ENCODE assay signal across 35 mouse cellular contexts in the genomic region with DNA sequence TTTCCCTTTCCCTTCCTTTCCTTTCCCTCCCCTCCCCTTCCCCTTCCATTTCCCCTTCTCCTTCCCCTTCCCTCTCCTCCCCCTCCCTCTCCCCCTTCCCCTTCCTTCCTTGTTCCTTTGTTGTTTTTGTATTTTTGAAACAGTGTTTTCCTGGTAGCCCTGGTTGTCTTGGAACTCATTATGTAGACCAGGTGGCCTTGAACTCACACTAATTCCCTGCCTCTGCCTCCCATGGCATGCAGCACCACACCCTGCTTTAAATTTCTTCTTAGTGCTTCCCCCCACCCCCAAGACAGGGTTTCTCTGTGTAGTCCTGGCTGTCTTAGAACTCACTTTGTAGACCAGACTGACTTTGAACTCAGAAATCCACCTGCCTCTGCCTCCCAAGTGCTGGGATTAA.
"Had no signal": no experiment of that assay in that cellular context is flagged by ENCODE, and none has a peak within 500 bp of the region (broad histone marks: within the 10 kb centered on the region; RNA-seq: fewer than 3 reads in every experiment).

No protein-coding gene starts in this region.

- DNase-seq: heart, postnatal 10 days; heart, postnatal 14 days; heart, postnatal 4 days; kidney, adult 11 months; kidney, adult 18-20 months; kidney, adult 2 months; kidney, adult 8-10 months; kidney, adult 9 months; kidney, postnatal 10 days; kidney, postnatal 14 days; kidney, postnatal 25 days; kidney, postnatal 36 days; kidney, postnatal 4 days; layer of hippocampus, adult 9-11 months; layer of hippocampus, postnatal 36 days had no signal

- H3K4me2 ChIP-seq: heart, embryonic 11.5 days; heart, embryonic 12.5 days; heart, embryonic 13.5 days; heart, embryonic 15.5 days; hindbrain, embryonic 12.5 days; hindbrain, embryonic 13.5 days; hindbrain, embryonic 14.5 days; hindbrain, embryonic 15.5 days; intestine, embryonic 15.5 days; kidney, embryonic 15.5 days had no signal

- H3K9ac ChIP-seq: heart, embryonic 12.5 days; heart, embryonic 13.5 days; heart, embryonic 15.5 days; hindbrain, embryonic 12.5 days; hindbrain, embryonic 13.5 days; hindbrain, embryonic 14.5 days; hindbrain, embryonic 15.5 days; intestine, embryonic 15.5 days; kidney, embryonic 15.5 days had no signal

- H3K4me1 ChIP-seq: heart, embryonic 10.5 days; hindbrain, embryonic 10.5 days; hindbrain, embryonic 12.5 days; hindbrain, embryonic 13.5 days; hindbrain, embryonic 15.5 days; intestine, embryonic 15.5 days; kidney, embryonic 15.5 days had no signal

- H3K4me3 ChIP-seq: heart, embryonic 10.5 days; heart, embryonic 12.5 days; heart, embryonic 13.5 days; heart, embryonic 15.5 days; hindbrain, embryonic 10.5 days; hindbrain, embryonic 12.5 days; hindbrain, embryonic 13.5 days; hindbrain, embryonic 15.5 days; intestine, embryonic 15.5 days; kidney, embryonic 15.5 days; layer of hippocampus, adult 2 months; left cerebral cortex, adult 2 months had no signal

- ATAC-seq: hindbrain, embryonic 16.5 days; hindbrain, postnatal 0 days; inflammation-experienced regulatory T-cells, adult 6 months; intestine, embryonic 15.5 days; intestine, embryonic 16.5 days; intestine, postnatal 0 days had no signal

- H3K36me3 ChIP-seq: hindbrain, embryonic 12.5 days; intestine, embryonic 15.5 days had no signal

- H3K27me3 ChIP-seq: heart, embryonic 12.5 days; heart, embryonic 13.5 days; heart, embryonic 15.5 days; hindbrain, embryonic 12.5 days; hindbrain, embryonic 13.5 days; hindbrain, embryonic 15.5 days; intestine, embryonic 15.5 days; kidney, embryonic 15.5 days had no signal

- H3K27ac ChIP-seq: heart, embryonic 10.5 days; heart, embryonic 13.5 days; heart, embryonic 15.5 days; hindbrain, embryonic 10.5 days; hindbrain, embryonic 12.5 days; hindbrain, embryonic 13.5 days; hindbrain, embryonic 14.5 days; hindbrain, embryonic 15.5 days; hindbrain, postnatal 0 days; intestine, embryonic 15.5 days; kidney, embryonic 15.5 days; kidney, postnatal 0 days; layer of hippocampus, adult 2 months; left cerebral cortex, adult 2 months had no signal

- H3K9me3 ChIP-seq: heart, embryonic 10.5 days; heart, embryonic 12.5 days; heart, embryonic 13.5 days; heart, embryonic 15.5 days; hindbrain, embryonic 10.5 days; hindbrain, embryonic 12.5 days; hindbrain, embryonic 13.5 days; hindbrain, embryonic 15.5 days; intestine, embryonic 15.5 days; kidney, embryonic 15.5 days had no signal
